Mouse (Mus musculus): Measurements from ENCODE around the gene Ppcs.

DNA sequence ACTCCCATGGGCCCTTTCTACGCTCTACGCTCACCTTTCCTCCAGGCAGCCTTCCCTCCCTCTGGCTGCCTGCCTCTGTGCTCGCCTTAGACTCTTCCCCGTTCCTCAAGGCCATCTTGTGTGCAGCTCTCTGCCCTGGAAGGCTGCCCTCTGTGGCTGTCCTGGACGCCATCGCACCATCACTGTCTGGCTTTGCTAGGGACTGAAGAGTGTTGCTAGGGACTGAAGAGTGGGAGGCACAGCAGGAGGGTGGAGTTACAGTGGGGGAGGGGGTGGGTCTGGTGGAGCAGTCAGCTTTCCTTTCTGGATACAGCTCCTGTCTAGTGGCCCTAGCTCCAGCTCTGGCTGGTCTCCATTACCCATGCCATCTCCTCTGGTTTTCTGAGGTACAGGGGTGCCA, 20.3 kb upstream of the Ppcs start:
- TF ChIP-seq POLR2A (IDR thresholded peaks at IDR 0.05; ENCODE audit: borderline replicate concordance, low read depth, low read length), result no peak
- TF ChIP-seq CTCF (IDR thresholded peaks at IDR 0.05; ENCODE audit: low read depth, low read length), result no peak
